Mouse (Mus musculus) cerebellum, adult 11 months (tissue): ENCODE measurements around the gene Ada.
"Not testable (repeated sequence)": the region's sequence is repeated elsewhere in the genome, so short reads cannot be mapped to it uniquely, and the experiment has no call there.

ENCODE experiments used
- DNase-seq: peaks from one replicate; pipeline ENCODE4 v3.0.0; 2022

Gene Ada

GRCm38 (mm10) chr2:163693716-163694314 is 56.2 kb downstream of the Ada start:
- DNase-seq, result no peak

- DNase-seq, result no peak
Observed at GRCm38 (mm10) chr2:163692873-163693612, 57.0 kb downstream of the Ada start.

GRCm38 (mm10) chr2:163691846-163692605 is 58.0 kb downstream of the Ada start:
- DNase-seq, result no peak

GRCm38 (mm10) chr2:163690409-163691304 is 59.4 kb downstream of the Ada start:
- no peak for DNase-seq

GRCm38 (mm10) chr2:163689771-163690170 is 60.3 kb downstream of the Ada start:
- no peak for DNase-seq

- DNase-seq, result not testable (repeated sequence)
Observed at GRCm38 (mm10) chr2:163688377-163688776, 61.7 kb downstream of the Ada start.

GRCm38 (mm10) chr2:163686886-163687285 is 63.2 kb downstream of the Ada start:
- no peak for DNase-seq

- DNase-seq, result no peak
Observed at GRCm38 (mm10) chr2:163686233-163686632, 63.8 kb downstream of the Ada start.

- DNase-seq, result peak; percentile 59
Observed at GRCm38 (mm10) chr2:163685761-163686200, 64.3 kb downstream of the Ada start.

GRCm38 (mm10) chr2:163685287-163685686 is 64.8 kb downstream of the Ada start:
- DNase-seq, result no peak

GRCm38 (mm10) chr2:163682344-163682743 is 67.7 kb downstream of the Ada start:
- DNase-seq, result no peak

GRCm38 (mm10) chr2:163676745-163677144 is 73.3 kb downstream of the Ada start:
- DNase-seq, result no peak
